ENCODE assay signal across 12 mouse cellular contexts in the genomic region with DNA sequence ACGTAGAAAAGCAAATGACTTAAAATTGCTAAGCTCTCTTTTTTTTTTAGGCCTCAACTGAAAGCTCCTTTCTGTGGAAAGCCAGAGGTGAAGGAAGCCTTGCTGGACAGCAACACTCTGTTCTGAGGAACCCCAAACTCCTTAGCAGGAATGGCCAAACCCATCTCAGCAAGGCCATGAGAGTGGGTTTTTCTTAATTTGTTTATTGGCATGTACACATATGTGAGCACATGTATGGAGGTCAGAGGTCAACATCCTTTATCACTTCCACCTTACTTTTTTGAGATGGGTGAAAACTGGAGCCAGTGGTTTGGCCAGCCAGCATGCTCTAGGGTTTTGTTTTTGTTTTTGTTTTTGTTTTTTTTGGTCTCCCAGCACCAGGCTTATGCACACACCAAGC.
"Had no signal": no experiment of that assay in that cellular context is flagged by ENCODE, and none has a peak within 500 bp of the region (broad histone marks: within the 10 kb centered on the region; RNA-seq: fewer than 3 reads in every experiment).

No protein-coding gene starts in this region.

- H3K4me3 ChIP-seq: kidney, embryonic 15.5 days; limb, embryonic 12.5 days; lung, embryonic 15.5 days; midbrain, embryonic 13.5 days; stomach, embryonic 15.5 days had no signal

- H3K36me3 ChIP-seq: kidney, embryonic 15.5 days; limb, embryonic 12.5 days; lung, embryonic 15.5 days; midbrain, embryonic 13.5 days; stomach, embryonic 15.5 days had no signal

- ATAC-seq: midbrain, embryonic 13.5 days had no signal

- H3K9me3 ChIP-seq: kidney, embryonic 15.5 days; limb, embryonic 12.5 days; lung, embryonic 15.5 days; midbrain, embryonic 13.5 days; stomach, embryonic 15.5 days had no signal

- H3K9ac ChIP-seq: kidney, embryonic 15.5 days; limb, embryonic 12.5 days; lung, embryonic 15.5 days; midbrain, embryonic 13.5 days; stomach, embryonic 15.5 days had no signal

- H3K4me1 ChIP-seq: kidney, embryonic 15.5 days; lung, embryonic 15.5 days; stomach, embryonic 15.5 days had no signal

- DNase-seq: kidney, adult 2 months; kidney, postnatal 14 days; lung, postnatal 14 days; right cerebral cortex, postnatal 25 days; thymus, adult 2 months; thymus, postnatal 25 days had no signal

- H3K4me2 ChIP-seq: kidney, embryonic 15.5 days; limb, embryonic 12.5 days; lung, embryonic 15.5 days; midbrain, embryonic 13.5 days; stomach, embryonic 15.5 days had no signal

- H3K27me3 ChIP-seq: kidney, embryonic 15.5 days; limb, embryonic 12.5 days; lung, embryonic 15.5 days; midbrain, embryonic 13.5 days; stomach, embryonic 15.5 days had no signal

- H3K27ac ChIP-seq: kidney, embryonic 15.5 days; limb, embryonic 12.5 days; lung, embryonic 15.5 days; macrophage; midbrain, embryonic 13.5 days; stomach, embryonic 15.5 days had no signal
